Mouse (Mus musculus) C2C12 (cell line): ENCODE data around the gene Scn1a. TPM values are rescaled to one million over a fixed set of nuclear protein-coding genes. Genes with fewer than 3 reads are reported as not detected.

ENCODE experiments used
- H3K27me3 ChIP-seq: one replicate; pipeline ENCODE4 v1.6.1; 2011; ENCODE audit not compliant: control insufficient read depth, insufficient read depth, insufficient read length
- H3K36me3 ChIP-seq: one replicate; pipeline ENCODE4 v1.6.1; 2011; ENCODE audit not compliant: control insufficient read depth, insufficient read depth
- H3K4me3 ChIP-seq: one replicate; pipeline ENCODE4 v1.5.1; 2011; ENCODE audit warnings: mild to moderate bottlenecking, control low read depth; ENCODE audit not compliant: poor library complexity, insufficient read depth, severe bottlenecking
- H3K79me2 ChIP-seq: one replicate; pipeline ENCODE4 v1.6.1; 2011; ENCODE audit not compliant: control insufficient read depth, insufficient read depth
- H3K79me3 ChIP-seq: one replicate; pipeline ENCODE4 v1.6.1; 2011; ENCODE audit warnings: low read depth, control low read depth
- H3ac ChIP-seq: one replicate; pipeline ENCODE3; 2011; ENCODE audit warnings: low read depth; ENCODE audit not compliant: control insufficient read depth, insufficient read length
- CEBPB ChIP-seq: IDR thresholded peaks from one replicate; pipeline ENCODE4 v1.6.1; 2011; ENCODE audit warnings: low read depth, mild to moderate bottlenecking, control low read depth, moderate library complexity
- CTCF ChIP-seq: IDR thresholded peaks from one replicate; pipeline ENCODE4 v1.5.1; 2011; ENCODE audit not compliant: control insufficient read depth, insufficient read depth, insufficient read length
- FOSL1 ChIP-seq: IDR thresholded peaks from one replicate; pipeline ENCODE4 v1.8.0; 2011; ENCODE audit warnings: mild to moderate bottlenecking, low read length; ENCODE audit not compliant: poor library complexity, insufficient read depth, severe bottlenecking
- MAX ChIP-seq: IDR thresholded peaks from one replicate; pipeline ENCODE4 v1.6.1; 2011; ENCODE audit warnings: mild to moderate bottlenecking, control low read depth
- MYOD1 ChIP-seq: IDR thresholded peaks from one replicate; pipeline ENCODE4 v1.6.1; 2011; ENCODE audit warnings: low read depth; ENCODE audit not compliant: control insufficient read depth, insufficient read length
- MYOG ChIP-seq: IDR thresholded peaks from one replicate; pipeline ENCODE4 v1.6.1; 2011; ENCODE audit not compliant: control insufficient read depth, insufficient read length; ENCODE audit errors: extremely low read depth
- USF1 ChIP-seq: IDR thresholded peaks from one replicate; pipeline ENCODE4 v1.6.1; 2011; ENCODE audit warnings: low read depth, mild to moderate bottlenecking, control low read depth, moderate library complexity
- polyA plus RNA-seq: library from polyadenylated mRNA; unstranded; fragments of >200 nt; fragmentation: generic; extraction: Trizol; gene quantifications from one replicate; pipeline ENCODE4 v1.2.1, GENCODE M21; 2012; ENCODE audit warnings: missing spikeins

The Scn1a gene
- polyA plus RNA-seq, 1 experiment: not detected

- Histone ChIP-seq H3K79me3 (no peaks in the 10 kb centered on the region), H3K4me3 (no peak overlapping the region), H3K36me3 (no peaks in the 10 kb centered on the region), H3K27me3 (peaks cover 29% of the 10 kb centered on the region), H3ac (no peak overlapping the region), H3K79me2 (no peaks in the 10 kb centered on the region)
- no peak for TF ChIP-seq USF1
- no peak for TF ChIP-seq MAX
- no peak for TF ChIP-seq FOSL1
- no peak for TF ChIP-seq MYOG
- TF ChIP-seq CTCF: no peak
- TF ChIP-seq MYOD1: no peak
- no peak for TF ChIP-seq CEBPB
Observed at GRCm38 (mm10) chr2:66408456-66408855, 32.2 kb downstream of the Scn1a start.

- no peak overlapping the region for H3ac ChIP-seq
- no peaks in the 10 kb centered on the region for H3K79me2 ChIP-seq
- no peak overlapping the region for H3K4me3 ChIP-seq
- H3K79me3 ChIP-seq: no peaks in the 10 kb centered on the region
- H3K36me3 ChIP-seq: no peaks in the 10 kb centered on the region
- H3K27me3 ChIP-seq: no peaks in the 10 kb centered on the region
- TF ChIP-seq USF1: no peak
- TF ChIP-seq FOSL1: no peak
- no peak for TF ChIP-seq MYOD1
- no peak for TF ChIP-seq MYOG
- no peak for TF ChIP-seq MAX
Observed at GRCm38 (mm10) chr2:66392586-66392985, 48.1 kb downstream of the Scn1a start.

GRCm38 (mm10) chr2:66367957-66368356, 72.7 kb downstream of the Scn1a start:
- TF ChIP-seq CTCF (no peak), MYOG (no peak), USF1 (no peak), MAX (no peak), CEBPB (no peak), FOSL1 (no peak), MYOD1 (no peak)
- no peaks in the 10 kb centered on the region for H3K79me2 ChIP-seq
- no peaks in the 10 kb centered on the region for H3K79me3 ChIP-seq
- H3K4me3 ChIP-seq: no peak overlapping the region
- H3K27me3 ChIP-seq: no peaks in the 10 kb centered on the region
- H3K36me3 ChIP-seq: no peaks in the 10 kb centered on the region
- H3ac ChIP-seq: no peak overlapping the region

GRCm38 (mm10) chr2:66350590-66350989, 90.0 kb downstream of the Scn1a start:
- TF ChIP-seq MYOG: no peak
- no peak for TF ChIP-seq MYOD1
- Histone ChIP-seq H3K36me3 (no peaks in the 10 kb centered on the region), H3K79me3 (no peaks in the 10 kb centered on the region), H3K79me2 (no peaks in the 10 kb centered on the region), H3K27me3 (no peaks in the 10 kb centered on the region), H3ac (no peak overlapping the region), H3K4me3 (no peak overlapping the region)

- no peak overlapping the region for H3K4me3 ChIP-seq
- no peak overlapping the region for H3ac ChIP-seq
- no peaks in the 10 kb centered on the region for H3K79me2 ChIP-seq
- TF ChIP-seq CTCF (no peak), MYOG (no peak), USF1 (no peak), MAX (no peak), CEBPB (no peak), MYOD1 (no peak), FOSL1 (no peak)
- no peaks in the 10 kb centered on the region for H3K36me3 ChIP-seq
- H3K79me3 ChIP-seq: no peaks in the 10 kb centered on the region
- no peaks in the 10 kb centered on the region for H3K27me3 ChIP-seq
Observed at GRCm38 (mm10) chr2:66346622-66347021, 94.0 kb downstream of the Scn1a start.

- Histone ChIP-seq H3ac (no peak overlapping the region), H3K36me3 (no peaks in the 10 kb centered on the region), H3K79me3 (no peaks in the 10 kb centered on the region), H3K79me2 (no peaks in the 10 kb centered on the region), H3K27me3 (no peaks in the 10 kb centered on the region), H3K4me3 (no peak overlapping the region)
- TF ChIP-seq CEBPB (no peak), MYOG (no peak), CTCF (no peak), USF1 (no peak), FOSL1 (no peak)
Observed at GRCm38 (mm10) chr2:66346181-66346580, 94.5 kb downstream of the Scn1a start.
